Mouse (Mus musculus) colon, adult 2 months (tissue): Measurements from ENCODE around the gene Gtpbp10. TPM values are rescaled to one million over a fixed set of nuclear protein-coding genes. Genes with fewer than 3 reads are reported as not detected.

ENCODE experiments used
- polyA plus RNA-seq: library from polyadenylated mRNA; depleted of rRNA; stranded (reverse); fragments of >200 nt; gene quantifications from 2 replicates; pipeline ENCODE4 v1.2.3, GENCODE M21; 2012; rRNA removed

Gene Gtpbp10
- polyA plus RNA-seq, result 1.4 TPM in 2 replicates

GRCm38 (mm10) chr5:5559079-5559740 is at the start of gene Gtpbp10:
Gene Gtpbp10, minus strand, starts transcription at chr5:5559538.

GRCm38 (mm10) chr5:5573749-5574317 is 14.5 kb upstream of the Gtpbp10 start, which contains the start of gene Gm8773:
Gene Gm8773, plus strand, starts transcription at chr5:5573799.

GRCm38 (mm10) chr5:5514196-5515076 is 44.9 kb downstream of the Gtpbp10 start, which contains the start of gene Cldn12:
Gene Cldn12, minus strand, starts transcription at chr5:5514958.

Other genes with a start within 250 kb of the Gtpbp10 start
- gene Cdk14, start 139.2 kb downstream of the Gtpbp10 start, polyA plus RNA-seq, result 0.83 and 1.1 TPM in 2 replicates
- gene 1700015F17Rik, start 80.4 kb downstream of the Gtpbp10 start, polyA plus RNA-seq, result not detected in 2 replicates
- 24.2 and 31.2 TPM in 2 replicates for gene Cldn12, start 44.6 kb downstream of the Gtpbp10 start, polyA plus RNA-seq
- gene Gm8773, start 14.3 kb upstream of the Gtpbp10 start, polyA plus RNA-seq, result 0.23 and 0.25 TPM in 2 replicates
- gene Cfap69, start 104.7 kb upstream of the Gtpbp10 start, polyA plus RNA-seq, result 0.93 and 1.1 TPM in 2 replicates
- gene Steap2, start 135.0 kb upstream of the Gtpbp10 start, polyA plus RNA-seq, result 3.4 and 4.7 TPM in 2 replicates
- 1.2 and 1.7 TPM in 2 replicates for gene Steap1, start 189.8 kb upstream of the Gtpbp10 start, polyA plus RNA-seq